In genomic region chr5:140498176-140498575, GRCm38 (mm10) we compare ENCODE assay signal across 18 mouse cellular contexts. TPM values are rescaled to one million over a fixed set of nuclear protein-coding genes. Genes with fewer than 3 reads are reported as not detected.
"Had no signal": no experiment of that assay in that cellular context is flagged by ENCODE, and none has a peak within 500 bp of the region (broad histone marks: within the 10 kb centered on the region; RNA-seq: fewer than 3 reads in every experiment).

No protein-coding gene starts in this region.

- H3K9me3 ChIP-seq: kidney, embryonic 15.5 days; limb, embryonic 15.5 days; liver, embryonic 15.5 days; midbrain, embryonic 12.5 days; neural tube, embryonic 15.5 days had no signal

- DNase-seq: kidney, adult 2 months; kidney, postnatal 14 days; layer of hippocampus, adult 9-11 months; layer of hippocampus, postnatal 36 days; thymus, postnatal 4 days had no signal

- H3K9ac ChIP-seq: kidney, embryonic 15.5 days; limb, embryonic 15.5 days; liver, embryonic 15.5 days; midbrain, embryonic 12.5 days; neural tube, embryonic 15.5 days had no signal

- H3K4me3 ChIP-seq: kidney, embryonic 15.5 days; limb, embryonic 15.5 days; liver, embryonic 15.5 days; midbrain, embryonic 12.5 days; myocyte; neural tube, embryonic 15.5 days had no signal

- H3K27ac ChIP-seq: kidney, embryonic 15.5 days; limb, embryonic 15.5 days; liver, embryonic 15.5 days; midbrain, embryonic 12.5 days; neural tube, embryonic 15.5 days; stomach, postnatal 0 days had no signal

- H3K36me3 ChIP-seq: kidney, embryonic 15.5 days; limb, embryonic 15.5 days; liver, embryonic 15.5 days; midbrain, embryonic 12.5 days; neural tube, embryonic 15.5 days had no signal

- H3K27me3 ChIP-seq: kidney, embryonic 15.5 days; limb, embryonic 15.5 days; liver, embryonic 15.5 days; neural tube, embryonic 15.5 days had no signal

- H3K4me2 ChIP-seq: kidney, embryonic 15.5 days; limb, embryonic 15.5 days; liver, embryonic 15.5 days; midbrain, embryonic 12.5 days; neural tube, embryonic 15.5 days had no signal

- ATAC-seq: intestine, embryonic 16.5 days had no signal

RNA-seq across cellular contexts. Expression of gene Gm4869, which starts 52.7 kb away (rescaled TPM):
- polyA plus RNA-seq: intestine, embryonic 16.5 days; kidney, embryonic 15.5 days; large intestine, adult 2 months; limb, embryonic 11.5 days; limb, embryonic 15.5 days; liver, embryonic 15.5 days; lung, embryonic 16.5 days; midbrain, embryonic 12.5 days; midbrain, postnatal 0 days; neural tube, embryonic 11.5 days; neural tube, embryonic 15.5 days; stomach, postnatal 0 days had no signal
